Mouse (Mus musculus): Measurements from ENCODE around the gene Tnfsf12. TPM values are rescaled to one million over a fixed set of nuclear protein-coding genes. Genes with fewer than 3 reads are reported as not detected.
"Not testable (repeated sequence)": the region's sequence is repeated elsewhere in the genome, so short reads cannot be mapped to it uniquely, and the experiment has no call there.

Gene Tnfsf12
- polyA plus RNA-seq (2016; fragmentation: Nextera tagmentation; extraction: Ambion mirVana), result 3.0 and 4.7 TPM in 2 replicates

GRCm38 (mm10) chr11:69695361-69696181 lies at the start of gene Tnfsf12, which contains the start of gene Tnfsfm13:
Gene Tnfsf12 (minus strand): TSS chr11:69695849.
Gene Tnfsfm13 (minus strand): TSS chr11:69696098.
- WGBS, result under 1% methylated on average over 40 of the region's 41 CpGs
- H3K9me3 ChIP-seq, result no peaks in the 10 kb centered on the region
- peak within 1 kb of the TSS; percentile 79 for H3K4me3 ChIP-seq
- no peaks in the 10 kb centered on the region for H3K36me3 ChIP-seq
- no peaks in the 10 kb centered on the region for H3K27me3 ChIP-seq (ENCODE audit: insufficient read depth, poor library complexity, severe bottlenecking)
- peaks cover 37% of the 10 kb centered on the region for H3K4me1 ChIP-seq
- peak; percentile 83 for DNase-seq (ENCODE audit: low spot score)
- peak within 1 kb of the TSS; percentile 93 for H3K27ac ChIP-seq

GRCm38 (mm10) chr11:69731408-69731807 lies 35.8 kb upstream of the Tnfsf12 start:
- not testable (repeated sequence) for H3K9me3 ChIP-seq; H3K4me3 ChIP-seq; H3K27ac ChIP-seq; H3K4me1 ChIP-seq; H3K27me3 ChIP-seq (ENCODE audit: insufficient read depth, poor library complexity, severe bottlenecking)
- peak; percentile 46 for DNase-seq (ENCODE audit: low spot score)
- peaks cover 34% of the 10 kb centered on the region for H3K36me3 ChIP-seq
- 84% methylated on average over 2 of the region's 3 CpGs for WGBS

- WGBS, result 17% methylated on average over 3 of the region's 3 CpGs
- Histone ChIP-seq H3K36me3 (peaks cover 10% of the 10 kb centered on the region), H3K9me3 (no peaks in the 10 kb centered on the region), H3K4me1 (0 out of 2 replicates have a peak, but pooled peaks cover 3% of the 10 kb centered on the region), H3K4me3 (no peak overlapping the region), H3K27ac (no peak overlapping the region), H3K27me3 (ENCODE audit: insufficient read depth, poor library complexity, severe bottlenecking) (no peaks in the 10 kb centered on the region)
- DNase-seq (ENCODE audit: low spot score), result no peak
Observed at GRCm38 (mm10) chr11:69729063-69729462, 33.4 kb upstream of the Tnfsf12 start.

- 33% methylated on average over 5 of the region's 5 CpGs for WGBS
- Histone ChIP-seq H3K27me3 (ENCODE audit: insufficient read depth, poor library complexity, severe bottlenecking) (no peaks in the 10 kb centered on the region), H3K4me1 (0 out of 2 replicates have a peak, but pooled peaks cover 3% of the 10 kb centered on the region), H3K9me3 (no peaks in the 10 kb centered on the region), H3K27ac (no peak overlapping the region), H3K4me3 (no peak overlapping the region), H3K36me3 (no peaks in the 10 kb centered on the region)
- DNase-seq (ENCODE audit: low spot score), result peak; percentile 73
Observed at GRCm38 (mm10) chr11:69725951-69726350, 30.3 kb upstream of the Tnfsf12 start.

- Histone ChIP-seq H3K4me1 (peaks cover 8% of the 10 kb centered on the region; the same call in 1 of the 2 replicates), H3K36me3 (no peaks in the 10 kb centered on the region), H3K9me3 (no peaks in the 10 kb centered on the region), H3K27ac (no peak overlapping the region), H3K27me3 (ENCODE audit: insufficient read depth, poor library complexity, severe bottlenecking) (no peaks in the 10 kb centered on the region), H3K4me3 (no peak overlapping the region)
- WGBS, result 36% methylated on average over 2 of the region's 2 CpGs
- no peak for DNase-seq (ENCODE audit: low spot score)
Observed at GRCm38 (mm10) chr11:69723074-69723473, 27.4 kb upstream of the Tnfsf12 start.

- Histone ChIP-seq H3K36me3 (no peaks in the 10 kb centered on the region), H3K4me1 (peaks cover 13% of the 10 kb centered on the region), H3K4me3 (no peak overlapping the region), H3K9me3 (no peaks in the 10 kb centered on the region), H3K27ac (no peak overlapping the region), H3K27me3 (ENCODE audit: insufficient read depth, poor library complexity, severe bottlenecking) (no peaks in the 10 kb centered on the region)
- WGBS, result 81% methylated on average over 6 of the region's 6 CpGs
- DNase-seq (ENCODE audit: low spot score), result no peak
Observed at GRCm38 (mm10) chr11:69720852-69721251, 25.2 kb upstream of the Tnfsf12 start.

- no peaks in the 10 kb centered on the region for H3K9me3 ChIP-seq
- no peak for DNase-seq (ENCODE audit: low spot score)
- H3K27me3 ChIP-seq (ENCODE audit: insufficient read depth, poor library complexity, severe bottlenecking), result no peaks in the 10 kb centered on the region
- WGBS, result 64% methylated on average over 6 of the region's 6 CpGs
- peak overlapping the region; percentile 64; the same call in 1 of the 2 replicates for H3K27ac ChIP-seq
- H3K4me1 ChIP-seq, result peaks cover 26% of the 10 kb centered on the region
- no peak overlapping the region for H3K4me3 ChIP-seq
- H3K36me3 ChIP-seq, result no peaks in the 10 kb centered on the region
Observed at GRCm38 (mm10) chr11:69719423-69719822, 23.8 kb upstream of the Tnfsf12 start.

GRCm38 (mm10) chr11:69718661-69719060 lies 23.0 kb upstream of the Tnfsf12 start:
- Histone ChIP-seq H3K4me3 (0 out of 2 replicates have a peak overlapping the region, but pooled peaks have one; percentile 3), H3K36me3 (no peaks in the 10 kb centered on the region), H3K27ac (peak overlapping the region; percentile 64; the same call in 1 of the 2 replicates), H3K4me1 (peaks cover 26% of the 10 kb centered on the region), H3K27me3 (ENCODE audit: insufficient read depth, poor library complexity, severe bottlenecking) (no peaks in the 10 kb centered on the region), H3K9me3 (no peaks in the 10 kb centered on the region)
- peak; percentile 88 for DNase-seq (ENCODE audit: low spot score)
- 26% methylated on average over 15 of the region's 15 CpGs for WGBS

- H3K4me1 ChIP-seq, result peaks cover 30% of the 10 kb centered on the region
- H3K27ac ChIP-seq, result no peak overlapping the region
- DNase-seq (ENCODE audit: low spot score), result no peak
- H3K27me3 ChIP-seq (ENCODE audit: insufficient read depth, poor library complexity, severe bottlenecking), result no peaks in the 10 kb centered on the region
- WGBS, result 60% methylated on average over 4 of the region's 4 CpGs
- H3K9me3 ChIP-seq, result no peaks in the 10 kb centered on the region
- H3K36me3 ChIP-seq, result no peaks in the 10 kb centered on the region
- H3K4me3 ChIP-seq, result no peak overlapping the region
Observed at GRCm38 (mm10) chr11:69716953-69717352, 21.3 kb upstream of the Tnfsf12 start.

- 23% methylated on average over 5 of the region's 5 CpGs for WGBS
- no peaks in the 10 kb centered on the region for H3K9me3 ChIP-seq
- H3K27me3 ChIP-seq (ENCODE audit: insufficient read depth, poor library complexity, severe bottlenecking), result no peaks in the 10 kb centered on the region
- peak overlapping the region; percentile 18; the same call in 1 of the 2 replicates for H3K4me3 ChIP-seq
- DNase-seq (ENCODE audit: low spot score), result peak; percentile 79
- peaks cover 30% of the 10 kb centered on the region for H3K4me1 ChIP-seq
- no peaks in the 10 kb centered on the region for H3K36me3 ChIP-seq
- peak overlapping the region; percentile 62; the same call in 1 of the 2 replicates for H3K27ac ChIP-seq
Observed at GRCm38 (mm10) chr11:69715929-69716328, 20.3 kb upstream of the Tnfsf12 start.

- Histone ChIP-seq H3K9me3 (no peaks in the 10 kb centered on the region), H3K27ac (peak overlapping the region; percentile 62; the same call in 1 of the 2 replicates), H3K4me3 (peak overlapping the region; percentile 18; the same call in 1 of the 2 replicates), H3K4me1 (peaks cover 30% of the 10 kb centered on the region), H3K36me3 (no peaks in the 10 kb centered on the region), H3K27me3 (ENCODE audit: insufficient read depth, poor library complexity, severe bottlenecking) (no peaks in the 10 kb centered on the region)
- WGBS, result 48% methylated on average over 9 of the region's 9 CpGs
- DNase-seq (ENCODE audit: low spot score), result no peak
Observed at GRCm38 (mm10) chr11:69715482-69715881, 19.8 kb upstream of the Tnfsf12 start.

- no peak overlapping the region for H3K4me3 ChIP-seq
Observed at GRCm38 (mm10) chr11:69714636-69715329, 19.1 kb upstream of the Tnfsf12 start.

More at GRCm38 (mm10) chr11:69714636-69715329, 19.1 kb upstream of the Tnfsf12 start:
- Histone ChIP-seq H3K9me3 (no peaks in the 10 kb centered on the region), H3K27ac (peak overlapping the region; percentile 39; the same call in 1 of the 2 replicates), H3K36me3 (no peaks in the 10 kb centered on the region), H3K4me1 (peaks cover 32% of the 10 kb centered on the region), H3K27me3 (ENCODE audit: insufficient read depth, poor library complexity, severe bottlenecking) (no peaks in the 10 kb centered on the region)
- WGBS, result 68% methylated on average over 18 of the region's 18 CpGs
- DNase-seq (ENCODE audit: low spot score), result no peak
